Mouse (Mus musculus): ENCODE results near the gene Kif4.

GRCm38 (mm10) chrX:100765855-100766254 lies 140.3 kb downstream of the Kif4 start:
- TF ChIP-seq POLR2A (IDR thresholded peaks at IDR 0.05; ENCODE audit: insufficient read depth, low read depth, low read length) = no peak
- TF ChIP-seq CTCF (IDR thresholded peaks at IDR 0.05; ENCODE audit: insufficient read depth, low read depth, low read length) = no peak

Measured in olfactory bulb, adult 2 months (tissue).